Mouse (Mus musculus) lung, postnatal 25 days (tissue): Measurements from ENCODE around the gene Snap47.
"Not testable (repeated sequence)": the region's sequence is repeated elsewhere in the genome, so short reads cannot be mapped to it uniquely, and the experiment has no call there.

Source experiments
- DNase-seq: peaks from one replicate; pipeline ENCODE4 v3.0.0; 2022; ENCODE audit warnings: low spot score

The Snap47 gene

GRCm38 (mm10) chr11:59367955-59368354, 83.0 kb downstream of the Snap47 start:
- DNase-seq: not testable (repeated sequence)

- no peak for DNase-seq
Observed at GRCm38 (mm10) chr11:59366633-59367032, 84.4 kb downstream of the Snap47 start.

GRCm38 (mm10) chr11:59366031-59366430, 85.0 kb downstream of the Snap47 start:
- no peak for DNase-seq

GRCm38 (mm10) chr11:59364417-59364816, 86.6 kb downstream of the Snap47 start:
- DNase-seq: no peak

- DNase-seq: no peak
Observed at GRCm38 (mm10) chr11:59364007-59364406, 87.0 kb downstream of the Snap47 start.

GRCm38 (mm10) chr11:59361291-59361690, 89.7 kb downstream of the Snap47 start:
- no peak for DNase-seq
